Mouse (Mus musculus): ENCODE results near the gene Ehd4.

The Ehd4 gene

DNA sequence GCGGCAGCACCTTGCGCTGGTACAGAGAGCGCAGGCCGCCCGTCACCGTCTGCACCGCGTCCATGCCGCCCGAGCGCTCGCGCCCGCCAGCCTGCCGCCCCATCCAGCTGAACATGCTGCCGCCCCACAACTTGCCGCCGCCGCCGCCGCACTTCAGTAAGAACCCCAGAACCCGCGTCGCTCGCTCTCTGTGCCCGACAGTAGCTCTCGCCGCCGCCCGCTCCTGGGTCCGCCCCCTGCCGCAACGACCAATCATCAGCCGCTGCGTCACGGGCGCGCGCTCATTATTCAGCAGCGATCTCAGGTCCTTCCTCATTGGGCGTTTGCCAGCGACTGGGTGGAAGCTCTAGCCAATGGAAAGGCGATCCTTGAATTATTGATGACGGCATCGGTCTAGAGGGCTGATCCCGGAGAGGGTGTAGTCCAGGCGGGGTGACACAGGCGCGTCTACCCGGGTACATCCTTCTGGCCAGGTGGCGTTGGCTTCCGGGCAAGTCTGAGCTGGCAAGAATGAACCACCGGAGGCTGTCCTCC, at the start of gene Ehd4:
Gene Ehd4, minus strand, starts transcription at position 246 of the 534 bp plus-strand sequence.
- DNase-seq (ENCODE audit: low spot score in 2 of 2): peak; percentile 98 to 99

DNA sequence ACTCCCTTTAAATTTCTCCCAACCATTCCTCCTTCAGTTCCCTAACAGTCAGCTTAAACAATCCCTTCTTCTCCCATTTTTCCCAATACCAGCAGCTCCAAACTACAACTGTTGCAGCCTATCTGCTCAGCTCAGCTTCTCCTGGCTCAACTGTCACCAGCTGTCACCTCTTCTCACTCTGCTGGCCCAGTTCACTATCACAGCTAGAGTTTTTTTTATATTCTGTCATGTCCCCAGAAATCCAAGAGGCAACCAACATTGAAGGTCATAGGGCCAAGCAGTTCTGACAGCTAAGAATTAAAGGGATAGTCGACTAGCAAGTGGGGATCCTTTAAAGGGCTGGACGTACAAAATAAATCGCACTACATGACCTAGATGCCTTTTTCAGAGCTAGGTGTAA, 49.3 kb upstream of the Ehd4 start:
- DNase-seq (ENCODE audit: low spot score in 2 of 2): no peak

DNA sequence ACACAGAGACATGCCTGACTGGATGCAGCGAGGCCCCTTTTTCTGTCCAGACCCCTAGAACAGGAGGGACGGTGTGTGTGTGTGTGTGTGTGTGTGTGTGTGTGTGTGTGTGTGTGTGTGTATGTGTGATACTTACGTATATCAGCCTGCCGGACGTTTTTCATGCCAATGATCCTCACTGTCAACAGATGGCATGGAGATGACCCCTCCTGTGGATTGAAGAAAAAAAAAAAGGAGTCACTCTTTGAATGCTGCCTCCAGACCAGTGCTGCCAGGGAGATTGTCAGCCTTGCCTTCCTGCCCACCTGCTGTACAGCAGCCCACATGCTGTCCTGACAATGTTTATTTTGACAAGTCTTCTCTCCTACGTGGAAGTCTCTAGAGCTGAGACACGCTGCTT, 45.7 kb upstream of the Ehd4 start:
- DNase-seq (ENCODE audit: low spot score in 2 of 2): no peak

DNA sequence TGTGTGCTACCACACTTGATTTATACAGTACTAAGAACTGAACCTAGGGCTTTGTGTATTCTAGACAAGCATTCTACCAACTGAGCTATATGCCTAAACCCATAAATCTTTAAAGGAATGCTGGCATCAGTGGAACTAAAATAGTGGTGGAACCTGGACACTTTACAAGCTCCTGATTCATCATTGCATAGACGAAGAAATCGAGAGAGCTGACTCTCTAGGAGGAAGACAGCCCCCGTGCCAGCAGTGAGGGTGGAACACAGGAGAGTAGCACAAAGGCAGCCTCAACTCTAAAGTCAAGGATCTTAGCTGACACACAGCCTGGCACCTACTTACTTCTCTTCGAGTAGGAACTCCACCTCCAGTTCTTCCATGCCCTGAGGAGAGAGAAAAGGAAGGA, 33.8 kb upstream of the Ehd4 start:
- DNase-seq (ENCODE audit: low spot score in 2 of 2): no peak

DNA sequence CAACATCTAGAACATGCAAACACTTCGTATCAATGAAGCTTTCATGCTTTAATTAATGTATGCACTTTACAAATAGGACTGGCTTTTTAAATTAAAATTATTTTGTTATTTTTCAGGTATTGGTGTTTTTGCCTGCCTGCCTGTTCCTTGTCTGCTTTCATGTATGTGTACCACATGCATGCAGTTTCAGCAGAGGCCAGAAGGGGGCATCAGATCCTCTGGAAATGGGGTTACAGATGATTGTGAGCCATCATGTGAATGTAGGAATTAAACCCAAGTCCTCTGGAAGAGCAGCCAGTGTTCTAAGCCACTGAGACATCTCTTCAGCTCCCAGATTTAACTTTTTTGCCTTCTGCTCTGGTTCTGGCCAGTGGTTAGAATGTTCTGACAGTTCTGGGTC, 33.2 kb upstream of the Ehd4 start:
- no peak for DNase-seq (ENCODE audit: low spot score in 2 of 2)

DNA sequence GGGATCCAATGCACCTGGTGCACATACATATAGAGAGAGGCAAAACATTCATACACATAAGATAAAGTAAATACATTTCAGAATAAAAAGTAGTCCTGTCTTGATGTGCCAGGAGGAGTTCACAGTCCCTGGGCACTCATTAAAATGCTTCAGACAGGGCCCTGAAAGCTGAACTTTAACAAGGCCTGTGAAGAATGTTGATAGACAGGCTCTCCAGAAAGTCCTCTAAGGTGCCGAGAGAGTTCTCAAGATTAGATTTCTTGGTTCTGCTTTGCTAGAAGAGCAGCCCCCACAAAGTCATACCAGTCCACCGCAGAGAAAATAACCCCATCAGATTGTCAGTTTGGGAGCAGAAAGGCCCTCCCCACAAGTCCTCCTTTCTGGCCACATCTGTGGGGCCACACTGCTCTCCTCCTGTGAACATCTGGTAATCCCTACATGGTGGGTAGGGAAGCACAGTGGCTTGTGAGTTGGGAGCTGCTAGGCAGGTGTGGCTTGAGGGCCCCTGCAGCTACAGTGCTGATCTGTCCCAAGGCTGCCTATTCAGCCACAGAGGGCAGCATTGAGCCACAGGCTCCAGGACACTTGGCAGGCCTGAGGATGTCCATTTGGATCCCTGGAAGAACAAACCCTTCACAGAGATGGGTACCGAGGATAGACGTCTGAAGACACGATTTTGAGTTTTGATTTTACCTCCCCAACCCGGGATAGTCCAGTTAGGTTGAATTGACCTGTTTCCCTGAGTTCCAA, 31.3 kb upstream of the Ehd4 start:
- no peak for DNase-seq (ENCODE audit: low spot score in 2 of 2)

DNA sequence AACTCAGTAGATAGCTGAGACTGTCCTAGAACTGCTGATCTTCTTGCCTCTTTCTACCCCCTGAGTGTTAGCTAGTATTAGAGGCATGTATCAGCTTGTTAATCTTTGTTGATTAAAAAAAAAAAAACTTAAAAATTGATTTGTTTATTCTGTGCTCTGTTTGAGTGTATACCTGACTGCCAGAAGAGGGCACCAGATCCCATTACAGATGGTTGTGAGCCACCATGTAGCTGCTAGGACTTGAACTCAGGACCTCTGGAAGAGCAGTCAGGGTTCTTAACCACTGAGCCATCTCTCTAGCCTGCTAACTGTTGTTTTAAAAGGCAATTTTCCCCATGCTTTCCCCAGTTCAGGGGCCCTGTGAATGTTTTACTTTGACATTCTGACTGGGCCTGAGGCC, 24.5 kb upstream of the Ehd4 start:
- no peak for DNase-seq (ENCODE audit: low spot score in 2 of 2)

DNA sequence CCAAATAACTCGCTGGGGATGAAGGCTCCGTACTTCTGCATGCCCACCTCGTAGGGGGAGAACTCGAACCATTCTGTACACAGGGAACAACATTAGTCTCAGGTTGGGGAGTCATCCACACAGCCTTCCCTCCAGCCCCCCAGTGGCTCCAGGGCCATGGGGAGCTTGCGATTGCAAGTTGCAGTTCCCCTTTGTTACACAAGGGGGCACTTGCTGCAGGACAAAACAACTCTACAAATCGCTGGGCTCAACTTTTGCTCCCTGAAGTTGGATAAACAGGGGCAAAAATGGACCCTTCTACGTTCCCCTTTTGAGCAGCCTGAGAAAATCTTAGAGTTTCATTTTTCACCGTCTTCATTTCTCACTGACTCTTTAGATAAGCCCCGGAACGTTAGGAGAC, 19.3 kb upstream of the Ehd4 start:
- no peak for DNase-seq (ENCODE audit: low spot score in 2 of 2)

DNA sequence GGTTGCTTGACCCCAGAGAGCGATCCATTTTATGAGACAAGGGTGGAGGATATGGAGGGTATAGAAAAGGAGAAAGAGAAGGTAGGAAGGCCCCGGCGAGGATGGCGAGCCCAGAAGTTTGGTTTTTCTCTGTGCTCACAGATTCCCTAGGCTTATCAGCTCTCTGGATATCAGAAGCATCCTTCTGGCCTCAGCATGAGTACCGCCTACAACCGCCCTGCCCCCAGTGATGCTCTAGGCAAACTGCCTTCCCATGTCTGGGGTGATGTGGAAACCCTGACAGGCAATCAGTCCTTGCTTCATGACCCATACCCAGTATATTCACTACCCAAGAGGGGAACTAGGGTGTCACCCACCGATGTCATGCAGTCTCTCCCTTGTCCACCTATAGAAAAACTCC, 17.0 kb upstream of the Ehd4 start:
- no peak for DNase-seq (ENCODE audit: low spot score in 2 of 2)

DNA sequence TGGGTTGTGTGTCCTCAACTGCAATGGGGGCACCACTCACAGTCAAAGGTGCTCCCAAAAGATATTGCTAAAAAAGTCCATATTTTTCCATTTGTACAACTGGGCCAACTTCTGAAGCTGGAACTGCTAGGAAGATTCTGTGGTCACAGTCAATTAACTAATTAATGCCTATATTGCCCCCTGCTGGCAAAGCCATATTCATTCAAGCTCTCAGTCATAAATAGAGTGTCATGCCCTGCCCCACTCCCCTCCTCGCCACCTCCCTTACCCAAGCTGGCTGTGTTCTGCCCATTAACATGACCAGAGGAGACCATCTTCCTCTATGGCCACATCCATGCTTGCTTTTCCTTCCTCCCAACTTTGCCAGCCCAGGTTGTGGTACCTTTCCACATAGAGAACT, 16.3 kb upstream of the Ehd4 start:
- peak in 1 of 2 experiments; percentile 15 for DNase-seq (ENCODE audit: low spot score in 2 of 2)

DNA sequence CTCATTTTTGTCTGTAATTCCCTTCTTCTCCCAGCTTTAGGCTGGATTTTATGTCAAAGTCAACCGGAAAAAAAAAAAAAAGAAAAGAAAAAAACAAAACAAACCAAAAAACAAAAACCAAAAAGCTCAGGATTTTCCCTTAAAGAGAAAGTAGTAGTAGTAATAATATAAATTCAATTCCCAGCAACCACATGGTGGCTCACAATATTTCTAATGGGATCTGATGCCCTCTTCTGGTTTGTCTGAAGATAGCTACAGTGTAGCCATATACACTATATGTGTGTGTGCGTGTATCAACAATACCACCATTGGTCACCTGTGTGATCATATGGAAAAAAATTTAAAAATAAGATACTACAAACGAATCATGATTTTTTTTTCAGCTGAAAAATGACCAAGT, 15.0 kb upstream of the Ehd4 start:
- DNase-seq (ENCODE audit: low spot score in 2 of 2): no peak

DNA sequence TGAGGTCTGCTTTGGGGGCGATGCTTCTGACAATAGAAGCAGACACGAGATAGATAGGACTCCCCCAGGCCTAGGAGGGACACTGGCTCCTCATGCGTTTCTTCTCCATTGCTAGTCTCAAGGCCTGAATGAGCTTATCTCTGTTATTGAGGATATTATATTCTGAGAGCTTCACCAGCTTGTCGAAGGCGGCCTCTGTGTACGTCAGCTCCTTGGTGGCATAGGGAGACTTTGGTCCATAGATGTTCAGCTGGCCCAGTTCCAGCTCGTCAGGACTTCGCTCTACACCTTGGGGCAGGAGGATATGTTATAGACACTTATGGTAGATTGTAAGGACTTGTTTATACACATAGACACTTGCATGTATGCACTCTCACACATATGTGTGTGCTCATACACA, 13.4 kb upstream of the Ehd4 start:
- DNase-seq (ENCODE audit: low spot score in 2 of 2): no peak

DNA sequence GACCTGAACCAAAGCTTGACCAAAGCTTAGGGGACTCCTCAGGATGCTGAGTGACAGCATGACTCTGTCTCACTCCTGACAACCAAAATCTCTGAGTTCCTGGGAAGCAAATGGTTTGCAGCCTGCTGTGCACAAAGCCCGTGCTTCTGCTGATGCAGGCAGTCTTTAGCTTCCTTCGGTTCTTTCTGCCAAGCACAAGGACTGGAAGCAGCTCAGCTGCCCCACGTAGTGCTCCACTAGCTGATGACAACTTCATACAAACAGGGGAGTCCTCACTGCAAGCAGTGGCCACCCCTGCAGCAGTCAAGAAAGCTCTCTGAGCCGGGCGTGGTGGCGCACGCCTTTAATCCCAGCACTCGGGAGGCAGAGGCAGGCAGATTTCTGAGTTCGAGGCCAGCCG, 11.1 kb upstream of the Ehd4 start:
- no peak for DNase-seq (ENCODE audit: low spot score in 2 of 2)

DNA sequence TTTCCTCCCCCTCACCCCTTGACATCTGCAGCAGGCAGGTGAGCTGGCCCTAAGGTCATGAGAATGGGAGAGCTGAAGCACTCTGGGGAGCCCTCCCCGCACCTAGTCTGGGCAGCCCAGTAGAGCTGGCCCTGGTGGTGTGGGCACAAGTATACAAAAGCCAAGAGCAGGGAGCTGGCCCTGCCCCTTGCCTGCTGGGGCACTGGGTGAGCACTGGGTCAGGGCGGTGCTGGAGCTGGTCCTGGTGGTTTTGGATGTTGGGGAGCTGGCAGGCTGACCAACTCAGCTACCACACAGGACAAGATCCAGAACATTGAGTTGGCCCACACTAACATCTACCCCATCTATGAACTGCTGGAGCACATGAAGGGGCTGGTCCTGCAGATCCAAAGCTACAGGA, 5.0 kb upstream of the Ehd4 start:
- DNase-seq (ENCODE audit: low spot score in 2 of 2): no peak

DNA sequence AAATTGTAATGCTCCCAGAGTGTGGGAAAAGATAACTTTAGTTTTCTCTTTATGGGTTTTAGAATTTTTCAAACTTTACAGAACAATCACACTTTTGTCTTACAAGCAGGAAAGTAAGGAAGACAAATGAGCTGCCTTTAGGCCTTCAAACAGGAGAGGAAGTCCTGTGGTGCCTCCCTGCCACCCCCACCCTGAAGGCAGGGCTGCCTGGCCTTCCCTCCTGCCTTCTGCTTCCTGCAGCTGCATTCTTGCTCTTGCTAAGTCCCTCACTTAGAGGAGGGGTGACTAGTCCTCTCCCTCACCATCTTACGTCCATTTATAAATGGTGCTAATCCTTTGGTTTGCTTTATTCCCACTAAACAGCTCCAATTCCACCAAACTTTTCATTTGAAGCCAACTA, 4.4 kb upstream of the Ehd4 start:
- no peak for DNase-seq (ENCODE audit: low spot score in 2 of 2)

DNA sequence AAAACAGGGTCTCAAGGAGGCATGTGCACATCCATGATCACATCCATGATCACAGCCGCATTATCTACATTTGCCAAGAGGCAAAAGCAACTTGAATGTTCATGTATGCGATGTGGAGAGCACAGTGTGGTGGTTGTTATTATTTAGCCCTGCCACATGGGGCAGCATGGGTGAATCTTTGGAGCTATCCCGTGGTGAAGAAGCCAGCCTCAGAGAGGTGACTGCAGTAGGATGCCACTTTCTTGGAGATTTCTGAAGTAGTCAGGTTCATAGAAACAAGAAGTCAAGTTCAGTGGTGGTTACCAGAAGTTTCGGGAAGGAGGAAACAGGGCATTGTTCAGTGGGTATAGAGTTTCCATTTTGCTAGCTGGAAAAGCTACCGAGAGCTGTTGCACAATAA, 3.6 kb upstream of the Ehd4 start:
- no peak for DNase-seq (ENCODE audit: low spot score in 2 of 2)

DNA sequence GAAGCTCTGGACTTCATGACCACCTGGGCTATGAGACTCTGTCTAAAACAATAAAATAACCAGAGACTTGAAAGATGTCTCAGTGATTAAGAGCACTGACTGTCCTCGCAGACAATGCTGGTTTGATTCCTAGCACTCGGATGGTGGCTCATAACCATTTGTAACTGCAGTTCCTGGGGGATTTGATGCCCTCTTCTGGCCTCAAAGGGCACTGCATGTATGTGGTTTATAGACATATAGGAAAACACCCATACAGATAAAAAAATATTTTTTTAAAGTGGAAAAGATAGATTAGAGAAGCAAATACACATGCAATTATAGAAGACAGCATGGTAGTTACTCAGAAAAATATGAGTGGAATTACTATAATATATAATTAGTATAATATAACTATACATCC, 3.2 kb upstream of the Ehd4 start:
- DNase-seq (ENCODE audit: low spot score in 2 of 2): no peak

DNA sequence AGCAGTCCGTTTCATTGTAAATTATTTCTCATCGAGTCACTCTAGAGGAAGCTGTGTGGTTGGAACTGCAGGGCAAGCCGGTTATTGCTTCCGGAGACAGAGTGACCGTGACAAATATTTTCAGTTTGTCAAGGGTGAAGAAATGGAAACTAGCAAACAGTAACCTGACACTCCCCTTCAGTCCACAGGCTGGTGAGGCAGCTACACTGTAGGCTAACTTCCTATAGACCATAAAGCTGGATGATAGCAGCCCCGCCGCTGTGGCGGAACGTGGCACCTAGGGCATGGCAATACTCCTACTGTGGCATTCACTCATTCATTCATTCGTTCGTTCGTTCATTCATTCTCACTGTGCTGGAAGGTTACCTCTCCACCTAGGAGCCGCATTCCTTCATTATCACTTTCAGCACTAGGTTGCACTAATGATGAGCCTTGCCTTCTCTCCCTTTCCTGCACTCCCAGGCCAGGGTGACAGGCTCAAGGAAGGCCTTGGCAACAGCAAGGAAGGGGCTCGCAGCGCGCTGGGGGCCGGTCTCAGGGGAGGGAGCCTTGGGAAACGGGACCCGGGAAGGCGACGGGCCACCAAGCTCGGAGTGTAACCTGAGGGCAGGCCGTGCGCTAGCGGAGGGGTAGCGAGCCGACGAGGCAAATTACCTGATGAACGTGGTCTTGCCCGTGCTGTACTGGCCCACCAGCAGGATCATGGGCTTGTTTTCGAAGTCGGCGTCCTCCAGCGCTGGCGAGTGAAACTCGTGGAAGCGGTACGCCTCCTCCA, 633 bp downstream of the Ehd4 start:
- peak in 1 of 2 experiments; percentile 44 for DNase-seq (ENCODE audit: low spot score in 2 of 2)

DNA sequence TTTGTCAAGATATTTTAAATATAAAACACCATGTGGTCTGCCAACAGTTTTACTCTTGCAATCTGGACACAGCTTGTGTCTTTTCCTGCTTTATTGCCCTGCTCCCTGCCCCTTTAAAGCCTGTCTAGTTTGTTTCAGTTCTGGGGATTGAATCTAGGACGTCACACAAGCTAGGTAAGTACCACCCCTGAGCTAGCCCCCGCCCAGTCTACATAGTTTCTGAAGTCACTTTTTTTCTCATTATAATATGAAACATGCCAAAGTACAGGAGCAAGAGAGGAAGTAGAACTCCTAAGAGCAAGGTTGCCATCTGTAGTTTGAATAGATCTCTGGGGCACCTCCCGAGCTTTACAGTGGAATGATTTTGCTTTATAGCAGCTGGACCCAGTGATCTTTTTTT, 3.8 kb downstream of the Ehd4 start:
- DNase-seq (ENCODE audit: low spot score in 2 of 2): no peak

DNA sequence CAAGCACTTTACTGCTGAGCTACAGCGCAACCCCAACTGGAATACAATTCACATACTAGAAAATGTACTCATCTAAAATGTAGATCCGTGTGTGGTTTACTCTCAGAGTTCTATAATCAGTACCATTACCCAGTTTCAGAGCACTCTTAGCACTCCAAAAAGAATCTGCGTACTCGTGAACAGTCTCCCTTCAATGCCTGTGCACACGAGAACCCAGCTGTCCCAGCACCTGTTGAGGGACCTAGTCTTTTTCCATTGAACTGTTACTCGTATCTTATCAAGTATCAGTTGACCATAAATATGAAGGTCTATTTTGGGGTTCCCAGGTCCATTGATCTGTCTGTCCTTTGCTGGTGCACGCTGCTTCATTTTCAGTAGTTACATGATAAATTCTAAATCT, 4.8 kb downstream of the Ehd4 start:
- DNase-seq (ENCODE audit: low spot score in 2 of 2): no peak

DNA sequence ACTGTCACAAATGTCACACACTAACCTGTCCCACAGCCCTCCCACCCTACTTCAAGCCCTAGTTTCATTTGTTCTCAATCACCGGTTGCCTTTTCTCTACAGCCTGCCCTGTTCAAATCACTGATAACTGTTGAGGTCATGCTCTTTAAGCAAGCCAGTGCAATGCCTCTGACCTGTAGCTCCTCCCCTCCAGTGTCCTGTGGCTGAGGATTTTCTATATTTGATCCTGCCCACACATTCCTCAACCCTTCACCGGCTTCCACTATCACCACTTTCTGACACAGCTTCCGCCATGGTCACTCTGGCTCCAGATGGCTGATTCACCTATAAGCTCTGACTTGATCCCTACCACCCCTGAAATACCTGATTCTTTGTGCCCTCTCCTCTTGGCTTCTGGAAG, 6.4 kb downstream of the Ehd4 start:
- no peak for DNase-seq (ENCODE audit: low spot score in 2 of 2)

DNA sequence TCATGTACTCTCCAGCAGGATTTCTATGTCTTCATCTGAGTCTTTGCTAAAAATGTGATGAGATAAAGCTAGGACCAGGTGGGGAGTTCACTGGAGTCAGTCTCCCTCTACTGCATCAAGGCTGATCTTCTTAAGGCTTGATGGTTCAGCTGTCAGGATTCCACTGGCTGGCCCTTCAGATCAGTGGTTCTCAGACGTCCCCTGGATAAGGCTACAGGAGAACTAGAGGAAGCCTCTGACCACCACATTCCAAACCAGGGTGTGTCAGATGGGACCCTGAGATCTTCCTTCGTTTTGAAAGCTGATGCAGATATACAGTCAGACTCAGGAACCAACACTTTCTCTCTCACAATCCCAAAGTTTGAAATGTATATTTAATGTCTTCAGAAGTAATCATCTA, 7.0 kb downstream of the Ehd4 start:
- DNase-seq (ENCODE audit: low spot score in 2 of 2): no peak

DNA sequence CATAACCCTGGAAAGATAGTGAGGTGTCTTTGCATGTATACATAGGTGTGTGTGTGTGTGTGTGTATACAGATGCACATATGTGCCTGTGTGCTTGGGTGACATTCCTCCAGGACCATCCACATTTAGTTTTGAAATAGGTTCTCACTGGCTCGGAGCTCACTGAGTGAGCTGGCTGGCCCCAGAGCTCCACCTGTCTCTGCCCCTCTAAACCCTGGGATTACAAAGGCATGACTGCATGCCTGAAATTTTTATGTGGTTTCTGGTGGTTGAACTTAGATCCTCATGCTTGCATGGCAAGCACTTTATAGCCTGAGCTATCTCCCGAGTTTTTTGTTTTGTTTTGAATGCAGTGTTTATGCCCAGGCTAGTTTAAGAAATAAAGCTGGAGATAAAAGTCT, 7.9 kb downstream of the Ehd4 start:
- no peak for DNase-seq (ENCODE audit: low spot score in 2 of 2)

All from urinary bladder, adult 18-20 months (tissue).